Mouse (Mus musculus): ENCODE measurements around the gene Phactr4. TPM values are rescaled to one million over a fixed set of nuclear protein-coding genes. Genes with fewer than 3 reads are reported as not detected.

Phactr4 gene
- total RNA-seq, 2 experiments from 2014 or later: 8.3 to 11.3 TPM

GRCm38 (mm10) chr4:132383455-132383854 is 38.8 kb downstream of the Phactr4 start:
- intact Hi-C loops (cut with DNase I): no loop called here
- no peak for DNase-seq (ENCODE audit: low spot score in 2 of 2)

GRCm38 (mm10) chr4:132382296-132382695 is 40.0 kb downstream of the Phactr4 start:
- no peak for DNase-seq (ENCODE audit: low spot score in 2 of 2)
- intact Hi-C loops (cut with DNase I): no loop called here

GRCm38 (mm10) chr4:132380965-132381616 is 41.2 kb downstream of the Phactr4 start:
- intact Hi-C loops (cut with DNase I): no loop called here
- no peak for DNase-seq (ENCODE audit: low spot score in 2 of 2)

- intact Hi-C loops (cut with DNase I): no loop called here
- DNase-seq (ENCODE audit: low spot score in 2 of 2): no peak
Measured at GRCm38 (mm10) chr4:132373820-132374219, 48.5 kb downstream of the Phactr4 start.

- intact Hi-C loops (cut with DNase I): no loop called here
- no peak for DNase-seq (ENCODE audit: low spot score in 2 of 2)
Measured at GRCm38 (mm10) chr4:132369953-132370750, 52.1 kb downstream of the Phactr4 start.

- intact Hi-C loops (cut with DNase I): no loop called here
- DNase-seq (ENCODE audit: low spot score in 2 of 2): no peak
Measured at GRCm38 (mm10) chr4:132367480-132368201, 54.6 kb downstream of the Phactr4 start.

- intact Hi-C loops (cut with DNase I): no loop called here
Measured at GRCm38 (mm10) chr4:132365450-132366060, 56.7 kb downstream of the Phactr4 start.

DNA sequence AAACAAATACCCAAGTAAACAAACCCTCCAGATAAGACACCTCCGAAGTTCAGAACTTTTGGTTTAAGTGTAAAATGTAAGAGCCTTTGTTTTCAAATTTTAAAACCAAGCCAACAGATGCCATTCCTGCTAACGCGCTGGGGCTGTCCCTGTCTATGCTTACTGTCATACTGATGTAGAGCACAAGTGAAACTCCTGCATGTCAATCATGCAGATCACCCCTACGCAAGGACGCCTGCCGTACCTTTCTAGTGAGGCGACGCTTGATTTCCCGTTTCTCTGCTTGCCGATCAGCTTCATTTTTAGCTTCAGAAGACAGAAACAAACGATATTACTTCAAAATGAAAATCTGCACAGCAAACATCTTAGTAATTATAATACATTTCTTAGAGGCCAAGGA is 58.8 kb downstream of the Phactr4 start:
- intact Hi-C loops (cut with DNase I): no loop called here

More at GRCm38 (mm10) chr4:132365450-132366060, 56.7 kb downstream of the Phactr4 start:
- DNase-seq (ENCODE audit: low spot score in 2 of 2): no peak

GRCm38 (mm10) chr4:132359510-132359909 is 62.8 kb downstream of the Phactr4 start:
- intact Hi-C loops (cut with DNase I): no loop called here
- DNase-seq (ENCODE audit: low spot score in 2 of 2): no peak

More for the DNA sequence above, 58.8 kb downstream of the Phactr4 start:
- no peak for DNase-seq (ENCODE audit: low spot score in 2 of 2)

- intact Hi-C loops (cut with DNase I): no loop called here
- peak; percentile 20 to 34 for DNase-seq (ENCODE audit: low spot score in 2 of 2)
Measured at GRCm38 (mm10) chr4:132356170-132356569, 66.1 kb downstream of the Phactr4 start.

DNA sequence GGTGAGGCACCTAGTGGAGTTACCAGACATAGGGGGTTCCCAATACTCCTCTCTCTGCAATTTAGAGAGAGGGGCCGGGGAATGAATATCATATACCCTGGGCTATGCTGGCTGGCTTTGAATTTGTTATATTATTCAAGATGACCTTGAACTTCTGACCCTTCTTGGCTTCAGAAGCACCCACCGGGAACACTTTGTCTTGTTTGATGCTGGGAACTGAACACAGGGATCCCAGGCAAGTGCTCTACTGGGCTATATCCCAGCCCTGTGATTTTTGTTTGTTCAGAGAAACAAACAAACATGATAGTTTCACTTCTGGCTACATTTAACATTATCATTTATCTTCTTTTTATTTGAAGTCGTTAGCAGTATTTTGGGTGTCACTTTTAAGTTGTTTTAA is 66.9 kb downstream of the Phactr4 start:
- intact Hi-C loops (cut with DNase I): no loop called here
- DNase-seq (ENCODE audit: low spot score in 2 of 2): no peak

DNA sequence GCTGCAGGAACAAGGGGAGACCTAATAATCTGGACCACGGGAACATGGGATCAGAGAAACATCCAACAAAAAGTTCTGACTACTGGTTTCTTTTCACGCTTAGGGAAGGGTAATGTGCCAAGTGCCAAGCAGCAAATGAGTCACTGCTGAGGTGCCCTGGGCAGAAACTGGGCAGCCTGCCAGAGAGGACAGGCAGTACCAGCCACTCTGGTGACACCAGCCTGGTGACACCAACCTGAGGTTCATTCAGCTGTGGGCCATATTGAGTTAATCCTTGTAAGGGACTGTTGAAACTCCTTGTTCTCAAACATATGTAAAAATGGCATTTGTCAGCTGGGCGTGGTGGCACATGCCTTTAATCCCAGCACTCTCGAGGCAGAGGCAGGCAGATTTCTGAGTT is 67.7 kb downstream of the Phactr4 start:
- intact Hi-C loops (cut with DNase I): loop anchor here (5.0 kb wide), 2 partner anchors 58 to 158 kb away; partner anchors contain the start of gene Sesn2
- DNase-seq (ENCODE audit: low spot score in 2 of 2): no peak

DNA sequence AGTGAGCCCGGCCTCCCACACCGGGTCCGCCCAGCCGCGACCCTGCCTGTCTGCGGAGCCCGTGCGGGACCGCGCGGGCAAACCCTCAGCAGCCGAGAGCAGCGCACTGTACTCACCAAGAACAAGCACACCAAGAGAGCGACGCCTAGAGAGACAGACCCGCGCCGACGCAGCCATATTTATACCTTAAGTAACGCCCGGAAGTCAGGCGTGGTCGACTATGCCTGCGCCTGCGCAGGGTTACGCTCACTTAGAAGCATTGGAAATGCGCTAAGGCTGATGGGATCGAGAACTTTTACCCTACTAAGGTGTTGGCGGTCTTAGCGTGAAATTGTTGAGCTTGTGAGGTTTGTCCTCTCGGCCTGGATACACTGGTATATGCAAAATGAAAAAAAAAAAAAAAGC is 68.8 kb downstream of the Phactr4 start, which contains the start of gene Rcc1:
Gene Rcc1 (minus strand): TSS at position 125 of the 405 bp plus-strand sequence.
- DNase-seq (ENCODE audit: low spot score in 2 of 2): peak; percentile 88 to 95
- intact Hi-C loops (cut with DNase I): loop anchor here (5.0 kb wide), 2 partner anchors 59 to 159 kb away; partner anchors contain the start of gene Sesn2

DNA sequence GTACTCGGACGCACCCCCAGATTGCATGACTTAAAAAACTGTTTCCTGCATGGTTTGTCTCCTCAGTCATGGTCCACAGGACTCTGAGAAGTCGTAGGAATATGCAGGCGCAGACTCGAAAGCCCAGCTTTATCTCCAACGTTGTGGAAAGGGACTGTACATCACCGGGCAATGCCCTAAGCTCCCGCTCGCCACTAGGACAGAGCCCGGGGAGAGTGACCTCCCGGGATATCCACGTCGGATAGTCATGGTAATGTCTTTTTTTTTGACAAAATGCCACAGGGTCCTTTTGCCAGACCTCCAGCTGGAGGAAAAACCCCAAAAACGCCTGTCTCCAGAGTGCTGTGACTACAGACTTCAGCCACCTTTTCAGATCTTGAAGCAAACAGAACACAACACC is 69.5 kb downstream of the Phactr4 start:
- DNase-seq (ENCODE audit: low spot score in 2 of 2): no peak
- intact Hi-C loops (cut with DNase I): loop anchor here (5.0 kb wide), 2 partner anchors 60 to 160 kb away; partner anchors contain the start of gene Sesn2

- intact Hi-C loops (cut with DNase I): loop anchor here (5.0 kb wide), 2 partner anchors 61 to 161 kb away; partner anchors contain the start of gene Sesn2
Measured at GRCm38 (mm10) chr4:132351401-132351800, 70.9 kb downstream of the Phactr4 start.

GRCm38 (mm10) chr4:132350854-132351253 is 71.4 kb downstream of the Phactr4 start:
- DNase-seq (ENCODE audit: low spot score in 2 of 2): no peak
- intact Hi-C loops (cut with DNase I): loop anchor here (5.0 kb wide), 2 partner anchors 61 to 161 kb away; partner anchors contain the start of gene Sesn2

More at GRCm38 (mm10) chr4:132351401-132351800, 70.9 kb downstream of the Phactr4 start:
- no peak for DNase-seq (ENCODE audit: low spot score in 2 of 2)

- DNase-seq (ENCODE audit: low spot score in 2 of 2): no peak
- intact Hi-C loops (cut with DNase I): loop anchor here (5.0 kb wide), 2 partner anchors 62 to 162 kb away; partner anchors contain the start of gene Sesn2
Measured at GRCm38 (mm10) chr4:132350123-132350740, 72.1 kb downstream of the Phactr4 start.

DNA sequence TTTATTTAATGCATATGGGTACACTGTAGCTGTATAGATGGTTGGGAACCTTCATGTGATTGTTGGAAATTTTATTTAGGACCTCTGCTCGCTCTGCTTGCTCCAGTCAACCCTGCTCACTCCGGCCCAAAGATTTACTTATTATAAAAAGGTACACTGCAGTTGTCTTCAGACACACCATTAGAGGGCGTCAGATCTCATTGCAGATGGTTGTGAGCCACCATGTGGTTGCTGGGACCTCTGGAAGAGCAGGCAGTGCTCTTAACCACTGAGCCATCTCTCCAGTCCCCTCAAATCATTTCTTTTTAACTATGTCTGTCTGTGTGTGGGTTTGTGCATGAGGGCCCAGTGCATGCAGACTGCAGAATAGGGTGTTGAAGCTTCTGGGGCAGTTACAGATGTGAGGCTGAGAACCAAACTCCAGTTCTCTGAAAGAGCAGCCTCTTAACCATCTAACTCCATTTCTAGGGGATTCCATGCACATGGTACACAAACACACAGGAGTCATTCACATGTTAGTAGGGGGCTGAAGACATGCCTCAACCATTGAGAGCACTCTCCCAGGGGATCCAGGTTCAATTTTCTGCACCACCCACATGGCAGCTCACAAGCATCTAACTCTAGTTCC is 72.7 kb downstream of the Phactr4 start:
- no peak for DNase-seq (ENCODE audit: low spot score in 2 of 2)
- intact Hi-C loops (cut with DNase I): loop anchor here (5.0 kb wide), 2 partner anchors 63 to 163 kb away; partner anchors contain the start of gene Sesn2

All from left cerebral cortex, postnatal 25 days (tissue).